Mouse (Mus musculus): Measurements from ENCODE around the gene Lrrc1.

The Lrrc1 gene

GRCm38 (mm10) chr9:77499084-77499483 is 45.6 kb downstream of the Lrrc1 start:
- no peak for DNase-seq

- no peak for DNase-seq
Measured at GRCm38 (mm10) chr9:77498406-77498805, 46.3 kb downstream of the Lrrc1 start.

GRCm38 (mm10) chr9:77497173-77497572 is 47.5 kb downstream of the Lrrc1 start:
- no peak for DNase-seq

- DNase-seq = no peak
Measured at GRCm38 (mm10) chr9:77496540-77497062, 48.1 kb downstream of the Lrrc1 start.

- DNase-seq = no peak
Measured at GRCm38 (mm10) chr9:77494307-77494706, 50.4 kb downstream of the Lrrc1 start.

GRCm38 (mm10) chr9:77488611-77489010 is 56.1 kb downstream of the Lrrc1 start:
- DNase-seq = no peak

GRCm38 (mm10) chr9:77487427-77487826 is 57.2 kb downstream of the Lrrc1 start:
- no peak for DNase-seq

GRCm38 (mm10) chr9:77485915-77486314 is 58.8 kb downstream of the Lrrc1 start:
- no peak for DNase-seq

GRCm38 (mm10) chr9:77484751-77485150 is 59.9 kb downstream of the Lrrc1 start:
- DNase-seq = no peak

- no peak for DNase-seq
Measured at GRCm38 (mm10) chr9:77483559-77483958, 61.1 kb downstream of the Lrrc1 start.

GRCm38 (mm10) chr9:77482281-77482680 is 62.4 kb downstream of the Lrrc1 start:
- DNase-seq = no peak

- no peak for DNase-seq
Measured at GRCm38 (mm10) chr9:77481380-77481779, 63.3 kb downstream of the Lrrc1 start.

- no peak for DNase-seq
Measured at GRCm38 (mm10) chr9:77480574-77481319, 63.9 kb downstream of the Lrrc1 start.

- no peak for DNase-seq
Measured at GRCm38 (mm10) chr9:77480001-77480400, 64.7 kb downstream of the Lrrc1 start.

GRCm38 (mm10) chr9:77478166-77478920 is 66.3 kb downstream of the Lrrc1 start:
- no peak for DNase-seq

GRCm38 (mm10) chr9:77474535-77474934 is 70.1 kb downstream of the Lrrc1 start:
- DNase-seq = no peak

GRCm38 (mm10) chr9:77472557-77472956 is 72.1 kb downstream of the Lrrc1 start:
- DNase-seq = no peak

- no peak for DNase-seq
Measured at GRCm38 (mm10) chr9:77471646-77472220, 72.9 kb downstream of the Lrrc1 start.

- no peak for DNase-seq
Measured at GRCm38 (mm10) chr9:77469791-77470607, 74.7 kb downstream of the Lrrc1 start.

- no peak for DNase-seq
Measured at GRCm38 (mm10) chr9:77466926-77467325, 77.7 kb downstream of the Lrrc1 start.

GRCm38 (mm10) chr9:77465401-77465800 is 79.3 kb downstream of the Lrrc1 start:
- no peak for DNase-seq

GRCm38 (mm10) chr9:77463861-77464260 is 80.8 kb downstream of the Lrrc1 start:
- DNase-seq = no peak

- no peak for DNase-seq
Measured at GRCm38 (mm10) chr9:77463195-77463594, 81.5 kb downstream of the Lrrc1 start.

Measured in right cerebral cortex, postnatal 4 days (tissue).